Mouse (Mus musculus) MEL (cell line): ENCODE results near the gene Rpl7a. TPM values are rescaled to one million over a fixed set of nuclear protein-coding genes. Genes with fewer than 3 reads are reported as not detected.

Source experiments
- DNase-seq: peaks from one replicate; pipeline ENCODE4 v3.0.0; 2011; ENCODE audit warnings: low read depth, low spot score
- H3K27ac ChIP-seq: 2 replicates; pipeline ENCODE4 v1.5.1; 2012; ENCODE audit warnings: low read depth, mild to moderate bottlenecking, control low read depth, low read length, moderate library complexity; ENCODE audit not compliant: control insufficient read depth
- H3K27me3 ChIP-seq, 2 experiments: fragments of 150-350 bp in 1 of 2; sonication (generic) in 1 of 2; 2 replicates each; pipeline ENCODE4 v1.6.1; 2012; ENCODE audit warnings: low read length in 2 of 2, mild to moderate bottlenecking in 2 of 2, improper control_type of control experiment in 1 of 2, moderate library complexity in 1 of 2; ENCODE audit not compliant: insufficient read depth in 2 of 2, control insufficient read depth in 1 of 2
- H3K36me3 ChIP-seq, 2 experiments: 2 replicates each; pipeline ENCODE4 v1.6.1; 2012 to 2014; ENCODE audit warnings: low read length in 2 of 2, improper control_type of control experiment in 1 of 2, inconsistent platforms in 1 of 2, mild to moderate bottlenecking in 1 of 2; ENCODE audit not compliant: insufficient read depth in 2 of 2, control insufficient read depth in 1 of 2
- H3K4me1 ChIP-seq, 2 experiments: fragments of 150-350 bp in 1 of 2; sonication (generic) in 1 of 2; 2 replicates each; pipeline ENCODE4 v1.6.1; 2012; ENCODE audit warnings: low read length in 2 of 2, improper control_type of control experiment in 1 of 2, mild to moderate bottlenecking in 1 of 2; ENCODE audit not compliant: insufficient read depth in 2 of 2, control insufficient read depth in 1 of 2
- H3K4me3 ChIP-seq, 2 experiments: fragments of 150-350 bp in 1 of 2; sonication (generic) in 1 of 2; 2 replicates each; pipeline ENCODE4 v1.5.1; 2012; ENCODE audit warnings: low read depth in 2 of 2, low read length in 2 of 2, mild to moderate bottlenecking in 2 of 2, moderate library complexity in 2 of 2, control low read depth in 1 of 2, improper control_type of control experiment in 1 of 2; ENCODE audit not compliant: control insufficient read depth in 1 of 2, insufficient read depth in 1 of 2
- H3K79me2 ChIP-seq: 2 replicates; pipeline ENCODE4 v1.6.1; 2012; ENCODE audit warnings: mild to moderate bottlenecking, low read length, moderate library complexity; ENCODE audit not compliant: control insufficient read depth, poor library complexity, insufficient read depth
- H3K9ac ChIP-seq: 2 replicates; pipeline ENCODE4 v1.6.1; 2012; ENCODE audit warnings: low read depth, mild to moderate bottlenecking, control low read depth, low read length, moderate library complexity; ENCODE audit not compliant: control insufficient read depth, poor library complexity, severe bottlenecking
- H3K9me3 ChIP-seq: fragments of 150-350 bp; sonication (generic); replicated peaks from 2 replicates; pipeline ENCODE4 v1.6.1; 2012; ENCODE audit warnings: mild to moderate bottlenecking, low read length, improper control_type of control experiment, moderate library complexity; ENCODE audit not compliant: insufficient read depth
- CHD2 ChIP-seq: IDR thresholded peaks from 2 replicates; pipeline ENCODE4 v1.6.1; 2011; ENCODE audit warnings: low read length, improper control_type of control experiment
- CTCF ChIP-seq, 3 experiments: IDR thresholded peaks in 2 of 3; conservative IDR thresholded peaks in 1 of 3; 2 replicates each; pipeline ENCODE4 v1.5.1; 2011 to 2012; ENCODE audit warnings: low read length in 3 of 3, low read depth in 2 of 3, mild to moderate bottlenecking in 2 of 3, improper control_type of control experiment in 1 of 3, inconsistent platforms in 1 of 3, mixed read lengths in 1 of 3, moderate library complexity in 1 of 3; ENCODE audit not compliant: control insufficient read depth in 1 of 3, insufficient read depth in 1 of 3, poor library complexity in 1 of 3, severe bottlenecking in 1 of 3
- ETS1 ChIP-seq: IDR thresholded peaks from 2 replicates; pipeline ENCODE4 v1.6.1; 2012; ENCODE audit warnings: low read depth, mild to moderate bottlenecking, inconsistent platforms, low read length, improper control_type of control experiment, moderate library complexity
- GABPA ChIP-seq: IDR thresholded peaks from 2 replicates; pipeline ENCODE4 v1.6.1; 2012; ENCODE audit warnings: low read depth, mild to moderate bottlenecking, inconsistent platforms, low read length, improper control_type of control experiment, moderate library complexity
- GATA1 ChIP-seq: IDR thresholded peaks from 2 replicates; pipeline ENCODE4 v1.6.1; 2011; ENCODE audit warnings: low read depth, low read length, improper control_type of control experiment
- JUND ChIP-seq: IDR thresholded peaks from 2 replicates; pipeline ENCODE4 v1.6.1; 2011; ENCODE audit warnings: low read depth, mild to moderate bottlenecking, improper control_type of control experiment, low read length
- MAFK ChIP-seq: IDR thresholded peaks from 2 replicates; pipeline ENCODE4 v1.6.1; 2011; ENCODE audit warnings: low read depth, mild to moderate bottlenecking, low read length, improper control_type of control experiment, borderline replicate concordance
- MAX ChIP-seq: IDR thresholded peaks from 2 replicates; pipeline ENCODE4 v1.6.1; 2011; ENCODE audit warnings: low read length, improper control_type of control experiment
- MEF2A ChIP-seq: IDR thresholded peaks from 2 replicates; pipeline ENCODE4 v1.6.1; 2014; ENCODE audit warnings: low read depth, mild to moderate bottlenecking, inconsistent platforms, low read length, improper control_type of control experiment; ENCODE audit not compliant: poor library complexity, insufficient replicate concordance, severe bottlenecking; ENCODE audit errors: extremely low read depth
- MYB ChIP-seq: IDR thresholded peaks from 2 replicates; pipeline ENCODE4 v1.6.1; 2011; ENCODE audit warnings: mild to moderate bottlenecking, low read depth, low read length, improper control_type of control experiment
- MYC ChIP-seq: IDR thresholded peaks from 2 replicates; pipeline ENCODE4 v1.6.1; 2011; ENCODE audit warnings: low read depth, mild to moderate bottlenecking, low read length, improper control_type of control experiment, moderate library complexity
- NRF1 ChIP-seq: IDR thresholded peaks from 2 replicates; pipeline ENCODE4 v1.6.1; 2014; ENCODE audit warnings: low read depth, mild to moderate bottlenecking, inconsistent platforms, low read length, improper control_type of control experiment, moderate library complexity; ENCODE audit not compliant: poor library complexity, insufficient read depth, severe bottlenecking
- POLR2AphosphoS2 ChIP-seq: IDR thresholded peaks from 2 replicates; pipeline ENCODE4 v1.6.1; 2011; ENCODE audit warnings: low read length, improper control_type of control experiment
- POLR2AphosphoS5 ChIP-seq: IDR thresholded peaks from 2 replicates; pipeline ENCODE4 v1.6.1; 2012; ENCODE audit warnings: low read depth, borderline replicate concordance, mild to moderate bottlenecking, inconsistent platforms, low read length, moderate library complexity, mixed read lengths
- RCOR1 ChIP-seq: IDR thresholded peaks from 2 replicates; pipeline ENCODE4 v1.6.1; 2012; ENCODE audit warnings: low read depth, mild to moderate bottlenecking, inconsistent platforms, low read length, improper control_type of control experiment
- SIN3A ChIP-seq: IDR thresholded peaks from 2 replicates; pipeline ENCODE4 v1.6.1; 2012; ENCODE audit warnings: low read length, improper control_type of control experiment, inconsistent platforms
- SMC3 ChIP-seq: IDR thresholded peaks from 2 replicates; pipeline ENCODE4 v1.6.1; 2011; ENCODE audit warnings: low read depth, low read length, improper control_type of control experiment
- TBP ChIP-seq: IDR thresholded peaks from 2 replicates; pipeline ENCODE4 v1.8.0; 2011; ENCODE audit warnings: low read depth, low read length, improper control_type of control experiment
- ZKSCAN1 ChIP-seq: IDR thresholded peaks from 2 replicates; pipeline ENCODE4 v1.6.1; 2012; ENCODE audit warnings: low read depth, mild to moderate bottlenecking, inconsistent platforms, low read length, improper control_type of control experiment, moderate library complexity
- ZMIZ1 ChIP-seq: IDR thresholded peaks from 2 replicates; pipeline ENCODE4 v1.6.1; 2012; ENCODE audit warnings: low read depth, mild to moderate bottlenecking, inconsistent platforms, low read length, improper control_type of control experiment, moderate library complexity
- polyA plus RNA-seq, 2 experiments: library from polyadenylated mRNA; stranded (reverse) in 1 of 2; unstranded in 1 of 2; fragments of >175 nt in 1 of 2; fragments of >200 nt in 1 of 2; gene quantifications; 2 replicates each; pipeline versions ENCODE4 v1.2.1 to v1.2.4; 2012; ENCODE audit warnings: low replicate concordance in 2 of 2, low read depth in 1 of 2; ENCODE audit not compliant: insufficient read length in 2 of 2, insufficient read depth in 1 of 2, missing spikeins in 1 of 2
- total RNA-seq: library from RNA; depleted of rRNA; stranded (reverse); fragments of 300-350 nt; gene quantifications from 2 replicates; pipeline ENCODE4 v1.2.3, GENCODE M21; 2012

Gene Rpl7a
- total and polyA plus RNA-seq, 3 experiments, result 1,526 to 3,335 TPM; not detected in 1

DNA sequence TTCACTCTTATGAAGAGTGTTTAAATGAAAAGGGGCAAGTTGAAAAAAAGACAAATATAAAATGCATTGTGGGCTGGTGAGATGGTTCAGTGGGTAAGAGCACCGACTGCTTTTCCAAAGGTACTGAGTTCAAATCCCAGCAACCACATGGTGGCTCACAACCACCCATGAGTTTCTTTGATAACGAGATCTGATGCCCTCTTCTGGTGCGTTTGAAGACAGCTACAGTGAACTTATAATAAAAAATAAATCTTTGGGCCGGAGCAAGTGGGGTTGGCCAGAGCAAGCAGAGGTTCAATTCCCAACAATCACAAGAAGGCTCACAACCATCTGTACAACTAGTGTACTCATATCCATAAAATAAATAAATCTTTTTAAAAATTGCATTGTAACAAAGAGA is 14.7 kb upstream of the Rpl7a start:
- Histone ChIP-seq H3K9ac (no peak overlapping the region), H3K4me1 (no peaks in the 10 kb centered on the region), H3K9me3 (no peaks in the 10 kb centered on the region), H3K27ac (no peak overlapping the region), H3K79me2 (peaks cover 22% of the 10 kb centered on the region), H3K27me3 (no peaks in the 10 kb centered on the region), H3K4me3 (no peak overlapping the region), H3K36me3 (peaks cover 3 to 20% of the 10 kb centered on the region in 2 experiments)
- no peak for DNase-seq
- TF ChIP-seq SMC3 (0 out of 2 replicates have a peak, but pooled peaks have one; percentile 7), RCOR1 (no peak), SIN3A (no peak), MYC (peak; percentile 38; the same call in 1 of the 2 replicates), MYB (no peak), CHD2 (no peak), CTCF (IDR thresholded peaks at IDR 0.05 in 2 of 3, conservative IDR thresholded peaks at IDR 0.05 in 1 of 3; ENCODE audit: control insufficient read depth in 1 of 3, insufficient read depth in 1 of 3, low read depth in 2 of 3, low read length in 3 of 3, poor library complexity in 1 of 3, severe bottlenecking in 1 of 3) (peak in 1 of 3 experiments; percentile 28; a peak in 1 of 6 replicates)

DNA sequence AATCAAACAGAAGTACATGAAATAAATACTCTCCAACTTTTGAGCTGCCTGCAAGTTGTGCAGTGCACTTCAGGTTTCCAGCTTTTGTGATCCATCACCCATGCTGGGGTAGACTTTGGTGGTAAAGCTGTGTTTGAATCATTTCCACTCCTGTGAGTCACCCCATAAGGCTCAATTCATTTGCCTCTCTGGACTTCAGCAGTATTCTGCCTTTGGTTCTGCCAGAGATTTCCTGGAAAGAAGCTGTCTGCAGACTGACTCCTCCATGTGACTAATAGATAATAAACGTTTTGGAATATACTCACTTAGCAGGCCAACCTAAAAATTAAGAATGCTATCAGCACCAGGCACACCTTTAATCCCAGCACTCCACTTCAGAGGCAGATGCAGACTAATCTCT is 9.8 kb upstream of the Rpl7a start:
- TF ChIP-seq POLR2AphosphoS5 (no peak), MAFK (no peak), MEF2A (no peak), GATA1 (no peak), ZKSCAN1 (no peak), ZMIZ1 (no peak)

DNA sequence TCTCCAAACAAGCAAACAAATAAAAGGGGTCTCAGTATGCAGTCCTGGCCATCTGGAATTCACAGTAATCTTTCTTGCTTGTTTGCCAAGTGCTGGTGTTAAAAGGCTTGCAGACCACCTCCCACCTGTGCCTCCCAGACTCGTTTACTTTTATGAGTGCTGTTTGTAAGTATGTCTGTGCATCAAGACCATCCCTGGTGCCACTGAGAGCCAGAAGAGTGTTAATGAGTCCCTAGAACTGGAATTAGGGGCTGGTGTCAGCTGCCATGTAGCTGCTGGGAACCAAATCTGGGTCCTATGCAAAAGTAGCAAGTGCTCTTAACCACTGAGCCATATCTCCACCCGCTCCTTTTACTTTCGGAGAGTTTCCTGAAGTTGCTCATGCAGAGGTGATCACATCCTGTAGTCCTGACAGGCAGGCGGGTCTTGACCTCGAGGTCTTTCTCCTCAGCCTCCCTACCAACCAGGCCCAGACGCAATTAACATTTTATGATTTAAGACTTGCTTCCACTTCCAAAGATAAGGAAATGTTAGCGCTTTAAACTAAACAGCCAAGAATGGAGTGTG is 8.6 kb upstream of the Rpl7a start:
- H3K4me1 ChIP-seq, result peaks cover 0 to 4% of the 10 kb centered on the region in 2 experiments; a peak in 1 of 4 replicates
- peak overlapping the region; percentile 73 for H3K27ac ChIP-seq
- H3K4me3 ChIP-seq, result peak overlapping the region; percentile 80 to 85
- peaks cover 4 to 10% of the 10 kb centered on the region in 2 experiments for H3K36me3 ChIP-seq
- peak overlapping the region; percentile 89 for H3K9ac ChIP-seq
- TF ChIP-seq POLR2AphosphoS2, result no peak
- TF ChIP-seq GATA1, result no peak
- TF ChIP-seq ETS1, result no peak
- no peak for TF ChIP-seq SMC3
- TF ChIP-seq NRF1, result no peak
- no peak for TF ChIP-seq TBP
- no peak for TF ChIP-seq MAX
- no peak for TF ChIP-seq GABPA
- TF ChIP-seq JUND, result no peak
- TF ChIP-seq, all 39 proteins: peak for 0
- Histone ChIP-seq H3K79me2 (peaks cover 42% of the 10 kb centered on the region), H3K27me3 (no peaks in the 10 kb centered on the region), H3K9me3 (no peaks in the 10 kb centered on the region)
- DNase-seq, result peak; percentile 46

More for the DNA sequence above, 9.8 kb upstream of the Rpl7a start:
- peaks cover 39% of the 10 kb centered on the region for H3K79me2 ChIP-seq
- no peak overlapping the region for H3K9ac ChIP-seq
- H3K27me3 ChIP-seq, result no peaks in the 10 kb centered on the region
- no peak for DNase-seq
- no peaks in the 10 kb centered on the region for H3K9me3 ChIP-seq
- no peak overlapping the region; a peak in 1 of 4 replicates for H3K4me3 ChIP-seq
- H3K36me3 ChIP-seq, result peaks cover 6 to 10% of the 10 kb centered on the region in 2 experiments
- peaks cover 0 to 4% of the 10 kb centered on the region in 2 experiments; a peak in 1 of 4 replicates for H3K4me1 ChIP-seq
- no peak overlapping the region for H3K27ac ChIP-seq
